Mouse (Mus musculus) kidney, postnatal 14 days (tissue): Measurements from ENCODE around the gene Lhfp.
A peak's percentile ranks its signal among the peaks of the same experiment; 100 is the strongest.
"Not testable (repeated sequence)": the region's sequence is repeated elsewhere in the genome, so short reads cannot be mapped to it uniquely, and the experiment has no call there.

Experiments
- DNase-seq: peaks from one replicate; pipeline ENCODE4 v3.0.0; 2022; ENCODE audit warnings: mixed read lengths

Lhfp gene

DNA sequence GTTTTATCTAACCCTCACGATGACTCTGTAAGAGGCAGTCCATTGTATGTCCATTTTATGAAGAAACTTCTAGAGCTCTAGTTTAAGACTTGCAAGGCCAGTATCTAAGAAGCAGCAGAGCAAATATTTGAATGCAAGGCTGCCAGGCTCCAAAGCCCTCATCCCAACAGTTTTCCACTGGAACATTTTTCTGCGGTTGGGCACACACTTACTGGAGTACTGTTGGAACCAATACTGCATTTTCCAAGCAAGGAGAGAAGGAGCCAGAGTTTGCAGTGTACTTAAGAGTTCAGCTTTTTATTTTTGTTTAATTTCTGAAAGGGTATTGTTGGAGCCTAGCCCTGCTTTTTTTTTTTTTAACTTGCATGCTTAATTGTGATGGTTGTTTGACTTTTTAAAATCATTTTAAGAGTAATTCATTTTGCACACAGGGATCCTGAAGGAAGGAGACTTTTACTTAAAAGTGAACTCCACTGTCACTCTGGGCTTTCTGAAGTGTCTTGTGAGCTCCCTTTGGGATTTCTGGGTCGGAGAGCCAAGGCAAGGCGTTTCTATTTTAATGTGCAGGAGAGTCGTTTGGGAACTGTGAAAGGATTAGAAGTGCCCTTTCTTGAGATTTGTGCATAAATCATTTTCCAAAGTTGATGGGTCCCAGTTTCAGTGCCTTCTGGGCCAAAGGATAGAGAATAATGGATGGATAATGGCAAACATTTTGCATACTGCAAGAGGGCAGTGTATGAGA, 180.4 kb downstream of the Lhfp start:
- no peak for DNase-seq

- no peak for DNase-seq
Measured at GRCm38 (mm10) chr3:53224141-53224540, 182.8 kb downstream of the Lhfp start.

DNA sequence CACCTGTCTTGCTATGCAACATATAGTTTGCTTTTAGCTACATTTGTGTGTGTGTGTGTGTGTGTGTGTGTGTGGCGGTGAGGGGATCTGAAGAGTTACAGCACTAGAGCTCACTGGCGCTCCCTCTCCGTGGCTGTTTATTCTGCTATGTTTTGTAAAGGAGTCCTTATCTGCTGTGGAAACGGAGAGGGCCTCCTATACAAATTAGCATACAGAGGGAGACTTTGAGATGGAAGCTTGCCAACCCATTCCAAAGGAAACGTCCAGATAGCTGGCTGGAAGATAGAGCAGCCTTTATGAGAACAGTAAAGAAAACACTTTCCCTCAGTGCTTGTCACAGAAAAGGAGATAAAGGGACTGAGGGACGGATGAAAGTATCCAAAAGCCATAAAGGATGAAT, 184.4 kb downstream of the Lhfp start:
- DNase-seq: no peak

- no peak for DNase-seq
Measured at GRCm38 (mm10) chr3:53226223-53226622, 184.9 kb downstream of the Lhfp start.

- DNase-seq: no peak
Measured at GRCm38 (mm10) chr3:53227866-53228265, 186.5 kb downstream of the Lhfp start.

- no peak for DNase-seq
Measured at GRCm38 (mm10) chr3:53230562-53230961, 189.2 kb downstream of the Lhfp start.

DNA sequence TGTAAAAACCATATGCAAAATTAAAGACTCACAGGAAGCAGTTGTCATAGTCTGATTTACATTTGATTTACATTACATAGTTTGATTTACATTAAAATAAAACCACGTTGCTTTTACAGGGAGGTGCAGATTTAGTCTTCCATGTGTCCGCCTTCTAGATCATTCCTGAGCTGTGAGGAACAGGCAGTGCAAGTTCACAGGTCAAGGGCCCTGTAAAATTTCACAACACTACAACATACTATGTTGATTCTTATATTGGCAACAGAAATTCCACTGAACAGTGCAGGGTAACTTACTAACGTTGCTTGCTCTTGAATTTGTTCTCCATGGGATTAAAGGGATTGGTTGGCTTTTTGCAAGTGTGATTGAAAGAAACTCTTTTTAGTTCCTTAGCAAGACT, 189.8 kb downstream of the Lhfp start:
- no peak for DNase-seq

DNA sequence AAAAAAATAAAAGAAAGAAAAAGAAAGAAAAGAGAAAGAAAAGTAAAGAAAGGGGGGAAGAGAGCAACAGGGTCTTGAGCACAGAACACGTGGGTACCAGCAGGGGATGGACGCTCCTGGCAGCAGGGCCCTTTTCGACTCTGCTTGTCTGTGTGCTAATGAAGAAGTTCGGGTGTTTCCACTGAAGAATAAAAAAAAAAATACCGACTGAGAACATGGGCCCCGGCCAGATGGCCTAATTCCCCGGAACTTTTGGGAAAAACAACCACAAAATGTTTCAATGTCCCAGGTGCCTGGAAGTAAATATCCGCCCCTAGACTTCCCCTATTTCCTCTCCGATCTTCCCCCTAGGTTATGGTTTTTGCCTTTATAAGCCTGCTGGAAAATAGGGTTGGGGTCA, 191.1 kb downstream of the Lhfp start:
- peak; percentile 13 for DNase-seq

GRCm38 (mm10) chr3:53234689-53235088, 193.4 kb downstream of the Lhfp start:
- no peak for DNase-seq

GRCm38 (mm10) chr3:53236471-53236870, 195.1 kb downstream of the Lhfp start:
- DNase-seq: no peak

GRCm38 (mm10) chr3:53240150-53240549, 198.8 kb downstream of the Lhfp start:
- DNase-seq: no peak

DNA sequence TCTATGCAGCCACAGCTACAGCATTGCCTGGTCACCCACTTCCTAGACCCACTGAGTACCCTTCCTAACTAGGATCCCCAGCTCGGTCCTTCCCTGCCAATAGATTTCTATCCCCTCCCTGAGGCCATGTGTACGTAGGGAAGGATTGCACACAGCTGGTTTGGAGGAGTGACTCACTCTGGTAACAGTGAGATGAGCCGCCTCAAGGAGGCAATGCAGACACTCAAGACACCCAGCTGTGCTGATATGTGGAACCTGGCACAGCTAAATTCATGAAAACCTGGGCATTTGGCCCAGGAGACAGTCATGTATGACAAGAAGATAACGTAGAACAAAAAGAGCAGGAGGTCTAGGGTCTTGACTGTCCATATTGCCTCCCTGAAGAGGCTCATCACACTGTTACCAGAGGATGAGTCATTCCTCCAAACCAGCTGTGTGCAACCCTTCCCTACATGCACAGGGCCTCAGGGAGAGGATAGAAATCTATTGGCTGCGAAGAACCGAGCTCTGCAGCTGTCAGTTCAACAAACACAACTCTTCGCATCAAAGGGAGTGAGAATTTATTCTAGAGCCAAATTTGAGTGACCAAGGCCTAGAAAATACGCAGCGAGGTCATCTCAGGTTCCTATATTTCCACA, 204.4 kb downstream of the Lhfp start:
- no peak for DNase-seq

DNA sequence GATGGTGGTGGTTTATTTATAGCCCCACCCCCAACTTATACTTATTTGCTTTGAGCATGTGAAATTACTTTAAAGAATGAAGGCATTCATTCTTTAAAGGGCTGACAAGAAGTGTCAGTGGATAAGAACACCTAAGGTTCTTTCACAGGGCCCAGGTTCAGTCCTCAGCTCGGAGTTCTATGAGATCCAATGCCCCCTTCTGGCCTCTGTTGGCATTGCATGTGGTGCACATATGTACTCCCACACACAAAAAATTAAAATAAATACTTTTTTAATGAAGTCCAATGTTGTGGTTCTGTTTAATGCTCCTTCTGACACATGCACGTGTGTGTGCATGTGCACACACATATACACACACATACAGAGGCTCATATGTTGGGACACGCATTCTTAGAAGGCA, 205.8 kb downstream of the Lhfp start:
- DNase-seq: peak; percentile 28

- DNase-seq: no peak
Measured at GRCm38 (mm10) chr3:53248158-53248874, 207.0 kb downstream of the Lhfp start.

DNA sequence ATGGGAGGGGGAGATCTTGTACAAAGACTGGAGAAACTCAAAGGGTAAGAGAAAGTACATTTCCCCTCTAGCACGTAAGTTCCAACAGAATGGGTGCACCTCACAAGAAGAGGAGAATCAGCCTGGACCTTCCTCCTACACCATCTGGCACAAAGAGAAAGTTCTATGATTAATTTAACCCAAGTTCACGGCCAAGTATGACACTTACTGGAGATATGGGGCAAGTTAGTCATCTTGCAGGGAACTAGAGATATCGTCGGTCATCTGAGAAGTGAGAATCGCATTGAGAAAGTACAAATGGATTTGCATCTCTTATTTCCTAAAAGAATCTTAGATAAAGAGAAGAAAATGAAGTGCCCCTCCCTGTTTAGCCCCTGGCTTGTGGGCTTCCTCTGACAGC, 211.2 kb downstream of the Lhfp start:
- DNase-seq: no peak

GRCm38 (mm10) chr3:53253223-53253832, 212.0 kb downstream of the Lhfp start:
- DNase-seq: peak; percentile 55

GRCm38 (mm10) chr3:53258657-53259158, 217.4 kb downstream of the Lhfp start:
- DNase-seq: peak; percentile 31

- DNase-seq: no peak
Measured at GRCm38 (mm10) chr3:53266116-53266515, 224.8 kb downstream of the Lhfp start.

DNA sequence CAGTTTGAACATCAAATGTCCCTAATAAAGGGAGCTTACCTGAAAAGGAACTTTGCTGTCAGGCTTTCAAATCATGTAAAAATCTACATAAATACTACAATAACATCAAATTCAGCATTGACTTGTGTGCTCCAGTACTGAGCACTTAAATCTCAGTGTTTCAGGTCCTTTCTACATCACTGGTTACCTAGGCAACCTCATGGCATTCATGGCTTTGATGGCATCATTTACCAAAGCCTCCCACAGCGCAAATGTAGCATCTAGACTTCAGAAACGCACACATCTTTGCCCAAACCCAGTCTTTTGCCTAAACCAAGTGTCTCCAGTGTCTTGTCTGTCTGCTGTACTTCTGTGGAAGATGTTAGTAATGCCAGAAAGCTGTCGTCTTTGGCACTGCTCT, 225.7 kb downstream of the Lhfp start:
- no peak for DNase-seq

GRCm38 (mm10) chr3:53273220-53273619, 231.9 kb downstream of the Lhfp start:
- DNase-seq: no peak

- no peak for DNase-seq
Measured at GRCm38 (mm10) chr3:53277993-53278392, 236.7 kb downstream of the Lhfp start.

- DNase-seq: not testable (repeated sequence)
Measured at GRCm38 (mm10) chr3:53282005-53282404, 240.7 kb downstream of the Lhfp start.

DNA sequence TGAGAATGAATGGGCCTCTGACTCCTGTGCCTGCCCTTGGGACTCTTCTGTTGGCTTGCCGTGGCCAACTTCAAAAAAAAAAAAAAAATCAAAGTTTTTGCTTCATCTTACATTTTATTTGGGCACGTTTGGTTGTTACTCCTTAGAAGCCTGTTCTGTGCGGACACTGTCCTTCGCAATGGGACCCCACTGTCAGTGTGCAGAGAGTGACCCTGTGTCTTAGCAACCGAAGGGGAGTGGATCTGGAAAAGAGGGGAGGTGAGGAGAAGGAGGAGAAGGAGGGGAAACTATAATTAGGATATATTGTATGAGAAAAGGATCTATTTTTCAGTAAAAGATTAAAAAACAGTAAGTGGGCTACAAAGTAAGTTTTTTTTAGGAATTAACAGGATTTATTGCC, 242.7 kb downstream of the Lhfp start:
- DNase-seq: peak; percentile 4
